Mouse (Mus musculus) limb, embryonic 13.5 days (tissue): ENCODE data around the gene Gm6377. TPM values are rescaled to one million over a fixed set of nuclear protein-coding genes. Genes with fewer than 3 reads are reported as not detected.

Experiments used
- ATAC-seq: fragments of 200-750 bp; cut with Nextera tagmentation; 2 replicates; pipeline ENCODE4 v1.8.0; 2017; ENCODE audit warnings: low read depth, moderate number of reproducible peaks, moderate TSS enrichment; ENCODE audit not compliant: low FRiP score
- H3K27ac ChIP-seq: fragments of 300-500 bp; sonication (generic); 2 replicates; pipeline ENCODE4 v1.5.1; 2015; ENCODE audit warnings: inconsistent platforms, mild to moderate bottlenecking, moderate library complexity
- H3K27me3 ChIP-seq: fragments of 300-500 bp; sonication (generic); 2 replicates; pipeline ENCODE4 v1.6.1; 2015; ENCODE audit warnings: mild to moderate bottlenecking, inconsistent platforms
- H3K36me3 ChIP-seq: fragments of 300-500 bp; sonication (generic); 2 replicates; pipeline ENCODE4 v1.6.1; 2015; ENCODE audit warnings: inconsistent platforms, mild to moderate bottlenecking, moderate library complexity
- H3K4me1 ChIP-seq: fragments of 300-500 bp; sonication (generic); 2 replicates; pipeline ENCODE4 v1.6.1; 2015; ENCODE audit warnings: inconsistent platforms
- H3K4me2 ChIP-seq: fragments of 300-500 bp; sonication (generic); replicated peaks from 2 replicates; pipeline ENCODE4 v1.6.1; 2015; ENCODE audit warnings: inconsistent platforms, mild to moderate bottlenecking, moderate library complexity
- H3K4me3 ChIP-seq: fragments of 300-500 bp; sonication (generic); 2 replicates; pipeline ENCODE4 v1.5.1; 2015; ENCODE audit warnings: moderate library complexity, mild to moderate bottlenecking, inconsistent platforms
- H3K9ac ChIP-seq: fragments of 300-500 bp; sonication (generic); 2 replicates; pipeline ENCODE4 v1.6.1; 2015; ENCODE audit warnings: mild to moderate bottlenecking, inconsistent platforms
- H3K9me3 ChIP-seq: fragments of 300-500 bp; sonication (generic); 2 replicates; pipeline ENCODE4 v1.6.1; 2016; ENCODE audit warnings: inconsistent platforms
- WGBS: fragments of 180-500 bp; shearing (Covaris S2); methylation state at CpG from one replicate; pipeline ENCODE4 v1.1.7; 2015; 5-methylcytosine and 5-hydroxymethylcytosine counted together
- polyA plus RNA-seq: library from polyadenylated mRNA; unstranded; fragments of >200 nt; fragmentation: Nextera tagmentation; extraction: Ambion mirVana; gene quantifications from 2 replicates; pipeline ENCODE4 v1.2.1, GENCODE M21; 2015

The Gm6377 gene
- polyA plus RNA-seq, 1 experiment from 2014 or later: not detected

DNA sequence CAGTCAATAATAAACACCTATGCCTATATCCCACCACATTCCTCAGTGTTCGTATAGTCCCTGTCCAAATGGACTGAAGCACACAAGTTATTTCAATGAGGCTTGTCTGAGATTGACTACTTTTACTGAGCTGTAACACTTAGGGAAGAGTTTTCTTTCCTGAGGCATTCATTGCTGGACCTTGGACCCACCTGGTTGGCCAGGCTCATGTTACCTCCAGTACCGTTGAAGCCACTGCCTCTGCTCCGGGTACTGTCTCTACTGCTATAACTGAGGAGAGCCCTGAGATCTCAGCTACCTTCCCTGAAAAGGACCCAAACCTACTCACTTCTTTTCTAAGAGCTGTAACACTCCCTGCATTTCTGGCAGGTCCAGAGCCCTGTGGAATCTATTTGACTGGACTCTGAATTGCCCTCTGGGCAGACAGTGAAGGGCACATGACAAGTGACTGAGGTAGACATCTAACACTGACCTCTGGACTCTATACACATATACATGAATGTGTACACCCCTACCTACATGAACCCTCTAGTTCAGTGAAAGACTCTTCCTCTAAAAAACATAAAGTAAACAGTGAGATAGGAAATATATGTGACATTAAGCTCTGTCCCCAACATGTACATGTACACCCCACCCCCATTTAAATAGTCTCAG lies 39.0 kb downstream of the Gm6377 start:
- no peak overlapping the region for H3K9ac ChIP-seq
- H3K27ac ChIP-seq: no peak overlapping the region
- H3K27me3 ChIP-seq: no peaks in the 10 kb centered on the region
- H3K4me2 ChIP-seq: no peak overlapping the region
- no peaks in the 10 kb centered on the region for H3K4me1 ChIP-seq
- no peaks in the 10 kb centered on the region for H3K36me3 ChIP-seq
- H3K4me3 ChIP-seq: no peak overlapping the region
- WGBS: 87% methylated on average over 3 of the region's 3 CpGs
- H3K9me3 ChIP-seq: no peaks in the 10 kb centered on the region
- ATAC-seq: no peak

DNA sequence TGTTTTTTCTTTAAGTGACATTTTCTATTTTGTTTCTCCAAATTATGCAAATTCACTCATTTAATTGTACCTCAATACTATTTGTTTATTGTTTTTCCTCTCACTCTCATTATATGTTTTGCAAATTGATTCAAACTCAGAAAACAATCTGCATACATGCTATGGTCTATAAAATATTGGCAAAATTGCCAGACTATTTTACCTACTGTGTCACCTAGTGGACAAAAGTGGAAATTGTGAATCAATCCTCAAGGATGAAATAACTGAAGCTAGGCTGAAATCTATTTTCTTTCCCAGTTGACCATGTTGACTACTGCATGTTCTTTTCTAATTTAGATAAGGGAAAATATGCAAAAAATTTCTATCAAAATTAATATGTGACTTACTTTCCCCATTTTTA lies 41.6 kb downstream of the Gm6377 start:
- no peak for ATAC-seq
- no peaks in the 10 kb centered on the region for H3K9me3 ChIP-seq
- H3K4me3 ChIP-seq: no peak overlapping the region
- no peak overlapping the region for H3K27ac ChIP-seq
- no peaks in the 10 kb centered on the region for H3K4me1 ChIP-seq
- no peaks in the 10 kb centered on the region for H3K36me3 ChIP-seq
- no peak overlapping the region for H3K4me2 ChIP-seq
- H3K9ac ChIP-seq: no peak overlapping the region
- no peaks in the 10 kb centered on the region for H3K27me3 ChIP-seq

Other genes with a start within 250 kb of the Gm6377 start
- 19.3 and 22.5 TPM in 2 replicates for gene Hmgn5, start 183.4 kb upstream of the Gm6377 start, polyA plus RNA-seq
- 163 and 168 TPM in 2 replicates for gene Sh3bgrl, start 101.4 kb upstream of the Gm6377 start, polyA plus RNA-seq